ENCODE assay signal across 8 mouse cellular contexts in genomic region chr9:61877373-61878112, GRCm38 (mm10). TPM values are rescaled to one million over a fixed set of nuclear protein-coding genes. Genes with fewer than 3 reads are reported as not detected.
DNase-seq lines count a peak whose midpoint lies in the region; ATAC-seq and TF ChIP-seq lines count a peak whose summit lies in the region.

No protein-coding gene starts in this region.

- H3K9ac ChIP-seq in intestine, postnatal 0 days (ENCODE audit: low read depth, low read length), result no peak overlapping the region
- no peak overlapping the region for H3K9ac ChIP-seq in intestine, embryonic 15.5 days
- H3K9ac ChIP-seq in hindbrain, embryonic 12.5 days, result no peak overlapping the region
- no peak overlapping the region for H3K9ac ChIP-seq in limb, embryonic 14.5 days (ENCODE audit: low read depth, low read length, severe bottlenecking)
- H3K9ac ChIP-seq in heart, adult 2 months (ENCODE audit: low read depth, low read length), result no peak overlapping the region

- no peak for ATAC-seq in intestine, postnatal 0 days
- ATAC-seq in intestine, embryonic 15.5 days, result no peak
- ATAC-seq in hindbrain, embryonic 12.5 days (ENCODE audit: low FRiP score), result peak; percentile 69
- no peak for ATAC-seq in limb, embryonic 14.5 days (ENCODE audit: low FRiP score, low read depth)
- no peak for ATAC-seq in activated CD4-positive, CD25-positive, alpha-beta regulatory T cell, adult 4 months

- TF ChIP-seq POLR2A in brain, embryonic 14.5 days (IDR thresholded peaks at IDR 0.05; ENCODE audit: borderline replicate concordance, extremely low read depth, insufficient read depth, insufficient read length, poor library complexity, severe bottlenecking), result no peak
- TF ChIP-seq POLR2A in limb, embryonic 14.5 days (IDR thresholded peaks at IDR 0.05; ENCODE audit: borderline replicate concordance, extremely low read depth, insufficient read depth, insufficient read length), result no peak
- TF ChIP-seq POLR2A in heart, adult 2 months (IDR thresholded peaks at IDR 0.05; ENCODE audit: insufficient read depth, low read depth, low read length), result no peak

- no peak for TF ChIP-seq EP300 in heart, adult 2 months (IDR thresholded peaks at IDR 0.05; ENCODE audit: insufficient read depth, low read depth, low read length)

- no peaks in the 10 kb centered on the region for H3K79me2 ChIP-seq in heart, adult 2 months (replicated peaks; ENCODE audit: control insufficient read depth, insufficient read depth, low read length)

- H3K36me3 ChIP-seq in intestine, postnatal 0 days (ENCODE audit: control insufficient read depth, insufficient read depth), result no peaks in the 10 kb centered on the region
- no peaks in the 10 kb centered on the region for H3K36me3 ChIP-seq in intestine, embryonic 15.5 days
- H3K36me3 ChIP-seq in hindbrain, embryonic 12.5 days, result no peaks in the 10 kb centered on the region
- H3K36me3 ChIP-seq in limb, embryonic 14.5 days (ENCODE audit: control insufficient read depth, insufficient read depth, low read length), result no peaks in the 10 kb centered on the region
- no peaks in the 10 kb centered on the region for H3K36me3 ChIP-seq in heart, adult 2 months (ENCODE audit: control insufficient read depth, insufficient read depth, low read length)

- peak; percentile 24; the same call in 1 of the 2 replicates for TF ChIP-seq CTCF in intestine, postnatal 0 days (IDR thresholded peaks at IDR 0.05; ENCODE audit: low read depth)
- TF ChIP-seq CTCF in brain, embryonic 14.5 days (IDR thresholded peaks at IDR 0.05; ENCODE audit: borderline replicate concordance, extremely low read depth, insufficient read depth, insufficient read length), result peak; percentile 51; the same call in 1 of the 2 replicates
- no peak for TF ChIP-seq CTCF in heart, adult 2 months (IDR thresholded peaks at IDR 0.05)

- intact Hi-C loops in heart, adult 2 months (cut with DNase I), result no loop called here

- 0 out of 2 replicates have a peak, but pooled peaks cover 3% of the 10 kb centered on the region for H3K4me1 ChIP-seq in intestine, postnatal 0 days (replicated peaks; ENCODE audit: control insufficient read depth, insufficient read depth, low read length)
- H3K4me1 ChIP-seq in intestine, embryonic 15.5 days (replicated peaks), result peaks cover 7% of the 10 kb centered on the region; the same call in 1 of the 2 replicates
- peaks cover 53% of the 10 kb centered on the region for H3K4me1 ChIP-seq in hindbrain, embryonic 12.5 days
- H3K4me1 ChIP-seq in limb, embryonic 14.5 days (ENCODE audit: control insufficient read depth, insufficient read depth, low read length), result peaks cover 27% of the 10 kb centered on the region
- no peaks in the 10 kb centered on the region for H3K4me1 ChIP-seq in heart, adult 2 months (ENCODE audit: control insufficient read depth, insufficient read depth, low read length)

- no peak overlapping the region for H3K4me2 ChIP-seq in intestine, postnatal 0 days (replicated peaks; ENCODE audit: low read depth)
- H3K4me2 ChIP-seq in intestine, embryonic 15.5 days (replicated peaks), result no peak overlapping the region
- no peak overlapping the region for H3K4me2 ChIP-seq in hindbrain, embryonic 12.5 days (replicated peaks)
- peak overlapping the region; percentile 3; the same call in 1 of the 2 replicates for H3K4me2 ChIP-seq in limb, embryonic 14.5 days (replicated peaks; ENCODE audit: low read depth, low read length, severe bottlenecking)

- 44% methylated on average over 22 of the region's 22 CpGs for WGBS in intestine, postnatal 0 days
- 35% methylated on average over 22 of the region's 22 CpGs for WGBS in intestine, embryonic 15.5 days
- 16% methylated on average over 22 of the region's 22 CpGs for WGBS in hindbrain, embryonic 12.5 days
- 9% methylated on average over 22 of the region's 22 CpGs for WGBS in limb, embryonic 14.5 days
- 45% methylated on average over 22 of the region's 22 CpGs for WGBS in heart, adult 2 months

- no peaks in the 10 kb centered on the region; the same call in 1 of the 2 replicates for H3K27me3 ChIP-seq in intestine, postnatal 0 days (replicated peaks; ENCODE audit: control insufficient read depth, insufficient read depth, low read length)
- H3K27me3 ChIP-seq in intestine, embryonic 15.5 days (replicated peaks), result peaks cover 5% of the 10 kb centered on the region; the same call in 1 of the 2 replicates
- H3K27me3 ChIP-seq in hindbrain, embryonic 12.5 days, result peaks cover 3% of the 10 kb centered on the region; the same call in 1 of the 2 replicates
- H3K27me3 ChIP-seq in limb, embryonic 14.5 days (ENCODE audit: control insufficient read depth, insufficient read depth, low read length), result no peaks in the 10 kb centered on the region
- H3K27me3 ChIP-seq in heart, adult 2 months (ENCODE audit: control insufficient read depth, insufficient read depth, low read length), result no peaks in the 10 kb centered on the region

- peak; percentile 90 for DNase-seq in brain, embryonic 14.5 days (ENCODE audit: low read depth)
- peak; percentile 51 for DNase-seq in limb, embryonic 14.5 days (ENCODE audit: low spot score)
- no peak for DNase-seq in cerebellum, adult 11 months
- DNase-seq in heart, adult 2 months, result no peak

- H3K9me3 ChIP-seq in intestine, postnatal 0 days (ENCODE audit: control insufficient read depth), result no peaks in the 10 kb centered on the region
- no peaks in the 10 kb centered on the region for H3K9me3 ChIP-seq in intestine, embryonic 15.5 days
- no peaks in the 10 kb centered on the region for H3K9me3 ChIP-seq in hindbrain, embryonic 12.5 days (replicated peaks)
- no peaks in the 10 kb centered on the region for H3K9me3 ChIP-seq in limb, embryonic 14.5 days (ENCODE audit: control insufficient read depth, low read length)

- no peak overlapping the region for H3K4me3 ChIP-seq in intestine, postnatal 0 days (ENCODE audit: low read depth, low read length)
- no peak overlapping the region for H3K4me3 ChIP-seq in intestine, embryonic 15.5 days (replicated peaks)
- H3K4me3 ChIP-seq in hindbrain, embryonic 12.5 days, result no peak overlapping the region
- no peak overlapping the region for H3K4me3 ChIP-seq in limb, embryonic 14.5 days (replicated peaks; ENCODE audit: low read length)
- no peak overlapping the region for H3K4me3 ChIP-seq in heart, adult 2 months

- no peak overlapping the region for H3K27ac ChIP-seq in intestine, postnatal 0 days (ENCODE audit: low read depth, low read length)
- no peak overlapping the region for H3K27ac ChIP-seq in intestine, embryonic 15.5 days
- peak overlapping the region; percentile 41; the same call in 1 of the 2 replicates for H3K27ac ChIP-seq in hindbrain, embryonic 12.5 days
- no peak overlapping the region for H3K27ac ChIP-seq in limb, embryonic 14.5 days (replicated peaks; ENCODE audit: low read depth, low read length)
- no peak overlapping the region for H3K27ac ChIP-seq in heart, adult 2 months

RNA-seq across cellular contexts. Expression of gene Rplp1, which starts 36.8 kb away (rescaled TPM):
- polyA plus RNA-seq in intestine, postnatal 0 days (2015; fragmentation: Nextera tagmentation; extraction: Ambion mirVana), result 1,118 and 1,197 TPM in 2 replicates
- 1,374 and 1,471 TPM in 2 replicates for polyA plus RNA-seq in intestine, embryonic 15.5 days (2015; fragmentation: Nextera tagmentation; extraction: Ambion mirVana)
- 4,229 and 5,499 TPM in 2 replicates for polyA plus RNA-seq in brain, embryonic 14.5 days (2012; rRNA removed)
- 692 and 796 TPM in 2 replicates for polyA plus RNA-seq in hindbrain, embryonic 12.5 days (2016; fragmentation: Nextera tagmentation; extraction: Ambion mirVana)
- polyA plus RNA-seq in limb, embryonic 14.5 days (2012; rRNA removed), result 8,964 and 9,963 TPM in 2 replicates
- 1,860 and 2,018 TPM in 2 replicates for polyA plus RNA-seq in limb, embryonic 14.5 days (2014; fragmentation: Nextera tagmentation; extraction: Ambion mirVana)
- 1,000 to 10,000 TPM; 3,627 to 3,817 TPM for polyA plus RNA-seq in activated CD4-positive, CD25-positive, alpha-beta regulatory T cell, adult 4 months (2017; shearing (Covaris generic))
- total RNA-seq in heart, adult 2 months (2021), result 1,000 to 10,000 TPM; 1,490 to 1,640 TPM
- polyA plus RNA-seq in heart, adult 2 months (2012; rRNA removed), result 2,522 and 4,232 TPM in 2 replicates

Comparison
In these comparisons a context has a peak if more than half of its experiments do, and no peak if none do; other contexts are left out.
1. DNase-seq: peak in brain, embryonic 14.5 days (single experiment) and limb, embryonic 14.5 days (single experiment); none in cerebellum, adult 11 months (single experiment) and heart, adult 2 months (0 of 2).